Mouse (Mus musculus) embryonic fibroblast, embryonic 13.5 days (primary cell): ENCODE data around the gene Tat.

ENCODE experiments used
- CTCF ChIP-seq: IDR thresholded peaks from 2 replicates; pipeline ENCODE4 v1.5.1; 2011; ENCODE audit warnings: mild to moderate bottlenecking, control low read depth, low read length, moderate library complexity, borderline replicate concordance; ENCODE audit not compliant: insufficient read depth
- POLR2A ChIP-seq: IDR thresholded peaks from 2 replicates; pipeline ENCODE4 v1.6.1; 2011; ENCODE audit warnings: low read depth, mild to moderate bottlenecking, control low read depth, low read length, moderate library complexity

DNA sequence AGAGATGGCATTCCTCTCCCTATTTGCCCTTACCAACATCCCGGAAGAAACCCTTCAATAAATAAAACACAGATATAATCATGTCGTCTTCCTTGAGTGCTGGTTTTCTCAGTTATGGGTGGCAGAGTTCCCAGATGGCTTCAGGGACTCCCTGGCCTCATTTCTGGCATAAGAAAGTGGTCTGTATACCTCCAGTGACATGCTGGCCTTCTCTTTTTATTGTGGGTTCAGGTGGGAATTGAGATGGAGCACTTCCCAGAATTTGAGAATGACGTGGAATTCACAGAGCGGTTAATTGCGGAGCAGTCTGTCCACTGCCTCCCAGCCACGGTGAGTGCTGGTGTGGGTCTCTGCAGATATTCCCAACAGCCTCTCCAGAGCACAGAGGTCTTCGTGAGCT is 7.8 kb downstream of the Tat start:
- no peak for TF ChIP-seq CTCF
- no peak for TF ChIP-seq POLR2A
